Mouse (Mus musculus) CD4-positive naive resting alpha-beta T cell, adult 57 days (primary cell): ENCODE data around the gene Mettl11b. TPM values are rescaled to one million over a fixed set of nuclear protein-coding genes. Genes with fewer than 3 reads are reported as not detected.

Source experiments
- total RNA-seq: library from RNA; stranded (reverse); gene quantifications from one replicate; pipeline ENCODE4 v1.2.4, GENCODE M21; 2023

Gene Mettl11b
- not detected for total RNA-seq

GRCm38 (mm10) chr1:163725106-163725759, at the start of gene Mettl11b:
Gene Mettl11b (minus strand): TSS chr1:163725232.

Other genes with a start within 250 kb of the Mettl11b start
- gene Kifap3, start 54.4 kb upstream of the Mettl11b start, total RNA-seq = 3.3 TPM
- 34.7 TPM for gene Scyl3, start 203.9 kb upstream of the Mettl11b start, total RNA-seq